Mouse (Mus musculus): ENCODE measurements at regions not wholly inside any gene's neighbourhood (a gene's known extent, or its start where the extent isn't known, plus 50 kb on each side); places are given as distances from the start of the nearest gene placed in this dataset.

DNA sequence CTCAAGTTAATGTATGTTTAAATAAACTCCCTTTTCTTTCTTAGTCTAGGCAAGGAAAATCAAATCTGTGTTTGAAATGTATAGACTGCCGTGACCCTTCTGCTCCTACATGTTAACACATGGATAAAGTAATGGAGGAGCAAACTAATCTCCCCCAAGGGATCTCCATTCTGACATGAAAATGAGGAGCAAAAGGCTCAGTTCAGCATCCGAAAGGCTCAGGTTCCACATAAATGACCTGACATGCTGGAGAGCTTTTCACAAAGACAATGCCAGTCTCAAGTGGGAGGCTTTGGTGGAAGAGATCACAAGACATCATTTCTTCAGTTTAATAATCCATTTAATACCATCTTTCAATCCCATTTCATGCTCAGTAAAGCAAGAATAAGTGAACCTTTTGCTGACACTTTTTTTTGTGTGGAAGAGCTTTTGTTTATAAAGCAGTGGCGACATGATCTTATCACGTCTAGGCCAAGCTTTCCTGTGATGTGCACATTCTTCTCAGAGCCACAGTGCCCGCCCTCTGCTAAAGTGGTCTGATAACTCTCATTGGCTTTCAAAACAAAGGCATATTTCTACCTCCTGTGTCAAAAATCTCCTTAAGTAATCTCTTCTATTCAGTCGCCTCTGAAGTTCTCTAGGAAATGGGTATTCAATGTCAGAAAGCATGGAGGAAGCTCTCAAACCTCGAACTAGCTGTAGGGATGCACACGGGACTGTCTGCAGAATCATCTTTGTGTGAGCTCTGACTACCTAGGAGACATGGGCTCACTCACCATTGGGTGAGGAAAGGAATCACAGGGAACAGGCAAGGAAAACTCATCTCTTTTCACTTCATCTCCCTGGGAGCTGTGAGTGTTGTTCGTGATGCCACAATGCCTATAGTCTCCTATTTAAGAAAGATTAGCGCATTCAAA lies 271.7 kb upstream of the Sash1 start:
- no peak overlapping the region for H3ac ChIP-seq (ENCODE audit: control insufficient read depth, insufficient read length, low read depth)
- TF ChIP-seq MYOG (IDR thresholded peaks at IDR 0.05; ENCODE audit: control insufficient read depth, extremely low read depth, insufficient read length) = no peak
- TF ChIP-seq USF1 (IDR thresholded peaks at IDR 0.05; ENCODE audit: low read depth) = no peak
- no peak for TF ChIP-seq MAX (IDR thresholded peaks at IDR 0.05)
- no peak for TF ChIP-seq MYOD1 (IDR thresholded peaks at IDR 0.05; ENCODE audit: control insufficient read depth, insufficient read length, low read depth)
- no peak for TF ChIP-seq CEBPB (IDR thresholded peaks at IDR 0.05; ENCODE audit: low read depth)
- no peak for TF ChIP-seq FOSL1 (IDR thresholded peaks at IDR 0.05; ENCODE audit: insufficient read depth, low read length, poor library complexity, severe bottlenecking)
- no peak for TF ChIP-seq CTCF (IDR thresholded peaks at IDR 0.05; ENCODE audit: control insufficient read depth, insufficient read depth, insufficient read length)
- no peaks in the 10 kb centered on the region for H3K79me2 ChIP-seq (ENCODE audit: control insufficient read depth, insufficient read depth)
- no peaks in the 10 kb centered on the region for H3K79me3 ChIP-seq (ENCODE audit: low read depth)
- no peak overlapping the region for H3K4me3 ChIP-seq (ENCODE audit: insufficient read depth, poor library complexity, severe bottlenecking)
- H3K27me3 ChIP-seq (ENCODE audit: control insufficient read depth, insufficient read depth, insufficient read length) = no peaks in the 10 kb centered on the region
- H3K36me3 ChIP-seq (ENCODE audit: control insufficient read depth, insufficient read depth) = no peaks in the 10 kb centered on the region

DNA sequence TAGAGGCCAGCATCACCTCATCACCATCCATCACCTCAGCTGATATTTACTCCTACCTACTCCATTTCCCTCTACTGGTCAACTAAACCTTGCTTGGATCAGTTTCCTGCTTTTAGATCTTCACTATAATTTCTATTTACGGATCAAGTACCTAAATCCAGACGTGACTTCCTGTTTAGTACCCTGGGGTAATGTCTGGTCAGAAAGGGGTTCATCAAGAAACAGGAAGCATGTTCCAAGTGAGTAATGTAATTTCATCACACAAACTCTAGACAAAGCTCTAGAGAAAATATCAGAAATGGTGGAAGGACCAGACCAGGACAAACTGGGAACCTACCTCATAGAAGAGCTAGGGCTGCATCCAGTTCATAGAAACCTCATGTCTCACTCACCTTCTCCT lies 250.2 kb upstream of the Sash1 start:
- Histone ChIP-seq H3ac (ENCODE audit: control insufficient read depth, insufficient read length, low read depth) (no peak overlapping the region), H3K79me2 (ENCODE audit: control insufficient read depth, insufficient read depth) (no peaks in the 10 kb centered on the region), H3K4me3 (ENCODE audit: insufficient read depth, poor library complexity, severe bottlenecking) (no peak overlapping the region), H3K79me3 (ENCODE audit: low read depth) (no peaks in the 10 kb centered on the region), H3K36me3 (ENCODE audit: control insufficient read depth, insufficient read depth) (no peaks in the 10 kb centered on the region), H3K27me3 (ENCODE audit: control insufficient read depth, insufficient read depth, insufficient read length) (no peaks in the 10 kb centered on the region)
- TF ChIP-seq MYOG (IDR thresholded peaks at IDR 0.05; ENCODE audit: control insufficient read depth, extremely low read depth, insufficient read length) = no peak
- no peak for TF ChIP-seq MYOD1 (IDR thresholded peaks at IDR 0.05; ENCODE audit: control insufficient read depth, insufficient read length, low read depth)
- no peak for TF ChIP-seq CTCF (IDR thresholded peaks at IDR 0.05; ENCODE audit: control insufficient read depth, insufficient read depth, insufficient read length)
- TF ChIP-seq USF1 (IDR thresholded peaks at IDR 0.05; ENCODE audit: low read depth) = no peak
- TF ChIP-seq CEBPB (IDR thresholded peaks at IDR 0.05; ENCODE audit: low read depth) = no peak
- no peak for TF ChIP-seq MAX (IDR thresholded peaks at IDR 0.05)
- TF ChIP-seq FOSL1 (IDR thresholded peaks at IDR 0.05; ENCODE audit: insufficient read depth, low read length, poor library complexity, severe bottlenecking) = no peak

DNA sequence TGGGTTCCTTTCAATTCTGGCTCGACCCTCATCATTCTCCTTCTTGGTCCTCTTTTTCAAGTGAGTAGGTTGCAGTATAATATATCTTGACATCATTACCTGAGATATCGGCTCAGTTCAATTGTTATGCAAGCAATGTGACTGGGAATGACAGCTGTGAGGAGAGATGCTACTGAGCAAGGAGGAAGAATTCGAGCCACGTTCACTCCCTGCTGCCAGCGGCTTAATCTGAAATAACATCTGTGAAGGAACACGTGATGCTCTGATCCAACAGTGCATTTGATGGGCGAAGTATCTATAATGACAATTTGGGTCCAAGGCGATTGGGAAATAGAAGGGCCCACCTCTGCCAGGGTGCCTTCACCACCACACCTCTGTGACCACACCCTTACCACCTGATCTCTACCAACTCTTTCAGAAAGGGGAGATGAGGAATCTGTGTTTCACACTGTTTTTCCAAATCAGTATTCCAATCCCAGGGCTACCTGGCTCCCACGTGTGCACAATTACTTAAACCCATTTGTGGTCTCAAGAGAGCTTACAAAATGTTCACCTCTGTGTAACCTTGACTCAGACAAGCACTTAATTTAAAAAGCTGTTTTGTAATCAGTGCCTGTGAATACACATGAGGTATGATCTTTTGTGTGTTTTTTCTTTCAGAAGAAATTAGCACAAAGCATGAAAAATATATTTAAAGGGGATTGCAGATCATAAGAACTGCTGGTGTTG lies 248.6 kb upstream of the Sash1 start:
- Histone ChIP-seq H3K79me2 (ENCODE audit: control insufficient read depth, insufficient read depth) (no peaks in the 10 kb centered on the region), H3K4me3 (ENCODE audit: insufficient read depth, poor library complexity, severe bottlenecking) (no peak overlapping the region), H3K36me3 (ENCODE audit: control insufficient read depth, insufficient read depth) (no peaks in the 10 kb centered on the region), H3K79me3 (ENCODE audit: low read depth) (no peaks in the 10 kb centered on the region), H3ac (ENCODE audit: control insufficient read depth, insufficient read length, low read depth) (no peak overlapping the region), H3K27me3 (ENCODE audit: control insufficient read depth, insufficient read depth, insufficient read length) (no peaks in the 10 kb centered on the region)
- TF ChIP-seq CEBPB (IDR thresholded peaks at IDR 0.05; ENCODE audit: low read depth) = no peak
- TF ChIP-seq MYOD1 (IDR thresholded peaks at IDR 0.05; ENCODE audit: control insufficient read depth, insufficient read length, low read depth) = no peak
- no peak for TF ChIP-seq CTCF (IDR thresholded peaks at IDR 0.05; ENCODE audit: control insufficient read depth, insufficient read depth, insufficient read length)
- no peak for TF ChIP-seq MYOG (IDR thresholded peaks at IDR 0.05; ENCODE audit: control insufficient read depth, extremely low read depth, insufficient read length)
- TF ChIP-seq USF1 (IDR thresholded peaks at IDR 0.05; ENCODE audit: low read depth) = no peak
- TF ChIP-seq MAX (IDR thresholded peaks at IDR 0.05) = no peak
- no peak for TF ChIP-seq FOSL1 (IDR thresholded peaks at IDR 0.05; ENCODE audit: insufficient read depth, low read length, poor library complexity, severe bottlenecking)

DNA sequence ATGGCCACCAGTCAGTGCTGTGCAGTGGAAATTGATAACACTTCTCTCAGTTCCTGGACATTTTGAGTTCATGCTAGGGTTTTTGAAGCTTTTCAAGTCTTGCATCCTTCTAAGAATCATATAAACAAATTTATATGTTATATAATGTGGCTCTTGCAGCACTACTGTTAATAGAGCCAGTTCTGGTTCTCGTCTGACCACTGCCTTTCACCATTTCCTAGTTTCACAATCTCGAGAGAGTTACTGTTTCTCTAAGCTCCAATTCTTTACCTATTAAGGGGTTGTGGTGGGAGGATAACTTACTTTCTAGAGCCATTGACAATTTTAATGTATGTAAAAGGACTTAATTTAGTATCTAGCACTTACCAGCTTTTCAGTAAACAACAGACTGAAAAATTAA lies 244.2 kb upstream of the Sash1 start:
- Histone ChIP-seq H3K79me3 (ENCODE audit: low read depth) (no peaks in the 10 kb centered on the region), H3K27me3 (ENCODE audit: control insufficient read depth, insufficient read depth, insufficient read length) (no peaks in the 10 kb centered on the region), H3K36me3 (ENCODE audit: control insufficient read depth, insufficient read depth) (no peaks in the 10 kb centered on the region), H3K79me2 (ENCODE audit: control insufficient read depth, insufficient read depth) (no peaks in the 10 kb centered on the region), H3K4me3 (ENCODE audit: insufficient read depth, poor library complexity, severe bottlenecking) (no peak overlapping the region), H3ac (ENCODE audit: control insufficient read depth, insufficient read length, low read depth) (no peak overlapping the region)
- no peak for TF ChIP-seq CTCF (IDR thresholded peaks at IDR 0.05; ENCODE audit: control insufficient read depth, insufficient read depth, insufficient read length)
- TF ChIP-seq USF1 (IDR thresholded peaks at IDR 0.05; ENCODE audit: low read depth) = no peak
- no peak for TF ChIP-seq MAX (IDR thresholded peaks at IDR 0.05)
- no peak for TF ChIP-seq MYOG (IDR thresholded peaks at IDR 0.05; ENCODE audit: control insufficient read depth, extremely low read depth, insufficient read length)
- no peak for TF ChIP-seq CEBPB (IDR thresholded peaks at IDR 0.05; ENCODE audit: low read depth)
- TF ChIP-seq MYOD1 (IDR thresholded peaks at IDR 0.05; ENCODE audit: control insufficient read depth, insufficient read length, low read depth) = no peak
- no peak for TF ChIP-seq FOSL1 (IDR thresholded peaks at IDR 0.05; ENCODE audit: insufficient read depth, low read length, poor library complexity, severe bottlenecking)

DNA sequence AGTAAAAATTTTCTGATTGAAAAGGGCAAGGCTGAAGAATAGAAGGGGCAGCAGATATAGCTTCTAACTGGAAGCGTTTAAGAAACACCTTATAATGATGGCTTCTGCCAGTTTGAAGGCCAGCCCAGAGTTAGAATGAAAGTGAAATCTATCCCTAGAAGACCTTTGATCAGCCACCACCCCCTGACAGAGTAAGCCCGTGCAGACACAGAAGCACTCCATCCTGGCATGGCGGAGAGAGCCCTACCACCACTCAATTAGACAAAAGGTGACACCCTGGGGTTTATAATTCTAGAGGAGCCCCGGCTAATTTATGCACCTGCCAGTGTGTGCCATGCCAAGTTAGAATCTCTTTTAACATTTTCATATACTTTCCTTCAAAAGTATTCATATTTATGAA lies 233.4 kb upstream of the Sash1 start:
- Histone ChIP-seq H3K79me2 (ENCODE audit: control insufficient read depth, insufficient read depth) (no peaks in the 10 kb centered on the region), H3K4me3 (ENCODE audit: insufficient read depth, poor library complexity, severe bottlenecking) (no peak overlapping the region), H3K36me3 (ENCODE audit: control insufficient read depth, insufficient read depth) (no peaks in the 10 kb centered on the region), H3K79me3 (ENCODE audit: low read depth) (no peaks in the 10 kb centered on the region), H3K27me3 (ENCODE audit: control insufficient read depth, insufficient read depth, insufficient read length) (no peaks in the 10 kb centered on the region), H3ac (ENCODE audit: control insufficient read depth, insufficient read length, low read depth) (no peak overlapping the region)
- TF ChIP-seq MYOD1 (IDR thresholded peaks at IDR 0.05; ENCODE audit: control insufficient read depth, insufficient read length, low read depth) (no peak), FOSL1 (IDR thresholded peaks at IDR 0.05; ENCODE audit: insufficient read depth, low read length, poor library complexity, severe bottlenecking) (no peak), MYOG (IDR thresholded peaks at IDR 0.05; ENCODE audit: control insufficient read depth, extremely low read depth, insufficient read length) (no peak), USF1 (IDR thresholded peaks at IDR 0.05; ENCODE audit: low read depth) (no peak), CEBPB (IDR thresholded peaks at IDR 0.05; ENCODE audit: low read depth) (no peak), CTCF (IDR thresholded peaks at IDR 0.05; ENCODE audit: control insufficient read depth, insufficient read depth, insufficient read length) (no peak), MAX (IDR thresholded peaks at IDR 0.05) (no peak)

Data from C2C12 (cell line).